Mouse (Mus musculus) retina, postnatal 1 day (tissue): ENCODE data around the gene Lexm.

ENCODE experiments used
- DNase-seq: peaks from one replicate; pipeline ENCODE4 v3.0.0-alpha.2; 2012

Gene Lexm

GRCm38 (mm10) chr4:106581176-106581864 is 35.7 kb downstream of the Lexm start:
- DNase-seq = no peak

- DNase-seq = no peak
Measured at GRCm38 (mm10) chr4:106577511-106577910, 39.5 kb downstream of the Lexm start.

DNA sequence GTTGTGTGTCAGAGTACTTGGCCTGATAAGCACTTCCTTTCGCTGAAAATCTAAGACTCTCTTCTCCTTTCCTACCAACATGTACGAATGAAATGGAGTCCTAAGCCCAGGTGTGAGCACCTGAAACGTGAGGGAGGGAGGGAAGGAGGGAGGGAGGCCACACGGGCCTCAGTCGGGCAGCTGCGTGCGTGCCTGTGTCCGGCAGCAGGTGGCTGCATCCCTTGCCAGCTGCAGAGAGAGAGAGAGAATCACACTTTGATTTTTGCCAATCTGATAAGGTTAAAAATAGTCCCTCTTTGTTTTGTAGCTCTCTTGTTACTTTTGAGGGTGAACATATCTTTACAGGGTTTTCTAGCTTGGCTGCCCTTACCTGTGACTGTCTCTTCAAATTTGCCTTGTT is 42.0 kb downstream of the Lexm start:
- no peak for DNase-seq

DNA sequence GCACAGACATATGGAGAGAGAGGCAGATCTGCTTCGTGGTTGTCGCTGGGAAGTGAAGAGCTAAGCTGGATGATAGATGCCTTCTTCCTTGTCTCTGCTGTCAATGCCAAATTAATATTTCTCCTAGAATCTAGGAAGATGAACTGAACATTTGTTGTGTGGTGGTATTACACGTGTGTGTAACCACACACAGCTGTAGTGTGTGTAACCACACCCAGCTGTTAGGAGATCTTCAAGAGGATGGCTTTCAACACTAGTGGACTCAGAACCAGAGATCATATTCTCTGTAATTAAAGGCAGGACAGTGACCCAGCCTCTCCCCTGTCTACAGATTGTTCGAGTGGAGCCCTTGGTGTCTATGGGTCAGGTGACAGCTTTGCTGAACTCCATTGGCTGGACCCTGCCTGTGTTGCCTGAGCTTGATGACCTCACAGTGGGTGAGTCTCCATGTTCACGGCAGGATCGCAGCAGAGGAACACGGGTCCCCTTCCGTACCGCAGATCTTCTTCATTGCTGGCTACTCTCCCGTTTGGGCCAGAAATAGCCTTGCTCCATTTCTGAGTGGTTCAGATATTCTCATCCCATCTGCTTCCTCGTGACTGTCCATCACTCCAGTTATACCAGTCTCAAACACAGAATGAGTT is 45.8 kb downstream of the Lexm start:
- DNase-seq = no peak

DNA sequence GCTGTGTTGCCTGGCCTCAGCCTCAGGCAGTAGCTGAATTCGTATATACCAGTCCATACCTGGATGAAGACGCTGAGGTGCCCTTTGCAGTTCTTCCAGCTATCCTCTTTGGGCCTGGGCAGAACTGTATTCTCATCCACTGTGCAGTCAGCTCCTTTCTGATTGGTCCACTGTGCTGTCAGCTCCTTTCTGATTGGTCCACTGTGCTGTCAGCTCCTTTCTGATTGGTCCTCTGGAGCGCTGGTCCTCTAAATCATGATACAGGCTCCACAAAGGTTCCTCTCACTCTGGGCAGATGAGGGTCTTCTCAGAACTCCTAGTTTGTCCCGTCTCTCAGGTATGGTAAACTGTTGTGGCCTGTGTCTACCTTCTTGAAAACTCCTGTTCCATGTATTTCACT is 47.4 kb downstream of the Lexm start:
- peak; percentile 35 for DNase-seq

- no peak for DNase-seq
Measured at GRCm38 (mm10) chr4:106564161-106564560, 52.9 kb downstream of the Lexm start.

GRCm38 (mm10) chr4:106562837-106563790 is 53.9 kb downstream of the Lexm start:
- peak; percentile 52 for DNase-seq

DNA sequence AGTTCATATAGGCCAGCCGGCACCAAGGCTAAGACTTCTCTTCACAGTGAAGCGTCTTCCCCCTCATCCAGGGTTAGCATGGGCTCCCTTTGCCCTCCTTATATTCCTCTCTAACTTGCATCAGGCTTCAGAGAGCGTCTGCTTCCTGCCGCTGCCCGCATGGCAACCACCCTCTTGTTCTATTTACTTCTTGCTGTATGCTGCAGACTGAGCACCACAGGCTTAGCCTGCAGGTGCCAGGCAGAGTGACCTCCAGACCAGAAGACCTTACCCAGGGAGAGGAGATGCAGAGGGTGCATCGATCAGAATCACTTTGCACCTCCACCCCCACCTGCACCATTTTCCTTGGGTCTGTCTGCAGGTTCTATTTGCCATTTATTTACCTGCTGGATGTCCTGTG is 55.0 kb downstream of the Lexm start:
- peak; percentile 13 for DNase-seq

DNA sequence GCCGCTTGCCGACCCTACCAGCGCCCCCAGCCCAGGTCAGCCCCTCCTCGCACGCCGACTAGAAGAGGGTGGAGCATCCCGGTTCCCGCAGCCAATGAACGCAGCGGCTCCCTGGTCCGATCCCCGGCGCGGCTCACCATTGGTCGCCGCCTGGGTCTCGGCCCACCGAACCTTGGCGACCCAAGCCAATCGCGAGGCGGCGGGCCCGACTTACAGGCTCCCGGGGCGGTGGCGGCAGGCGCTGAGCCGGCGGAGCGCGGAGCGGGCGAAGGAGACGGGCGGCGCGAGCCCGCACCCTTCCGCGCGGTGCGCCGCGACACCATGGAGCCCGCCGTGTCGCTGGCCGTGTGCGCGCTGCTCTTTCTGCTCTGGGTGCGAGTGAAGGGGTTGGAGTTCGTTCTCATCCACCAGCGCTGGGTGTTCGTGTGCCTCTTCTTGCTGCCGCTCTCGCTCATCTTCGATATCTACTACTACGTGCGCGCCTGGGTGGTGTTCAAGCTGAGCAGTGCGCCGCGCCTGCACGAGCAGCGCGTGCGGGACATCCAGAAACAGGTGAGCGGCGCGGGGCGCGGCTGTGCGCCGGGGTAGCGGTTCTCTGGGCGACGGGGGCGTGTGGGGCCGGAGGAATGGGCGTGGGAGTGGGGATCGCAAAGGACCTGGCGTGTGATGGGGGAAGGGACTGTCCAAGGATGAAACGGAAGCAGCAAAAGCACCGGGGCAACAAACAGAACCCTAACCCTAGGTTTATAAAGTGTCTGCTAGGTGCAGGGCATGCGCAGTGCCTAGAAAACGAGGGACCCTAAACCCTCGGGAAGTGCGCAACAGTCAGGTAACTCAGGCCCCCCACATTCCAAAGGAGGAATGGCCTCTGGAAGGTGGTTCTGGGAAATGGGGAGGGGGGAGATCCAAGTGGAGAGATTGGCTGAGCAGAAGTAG is 55.9 kb downstream of the Lexm start, which contains the start of gene Dhcr24:
TSS of gene Dhcr24 (plus strand) at position 193 of the 936 bp plus-strand sequence.
- peak; percentile 97 for DNase-seq

DNA sequence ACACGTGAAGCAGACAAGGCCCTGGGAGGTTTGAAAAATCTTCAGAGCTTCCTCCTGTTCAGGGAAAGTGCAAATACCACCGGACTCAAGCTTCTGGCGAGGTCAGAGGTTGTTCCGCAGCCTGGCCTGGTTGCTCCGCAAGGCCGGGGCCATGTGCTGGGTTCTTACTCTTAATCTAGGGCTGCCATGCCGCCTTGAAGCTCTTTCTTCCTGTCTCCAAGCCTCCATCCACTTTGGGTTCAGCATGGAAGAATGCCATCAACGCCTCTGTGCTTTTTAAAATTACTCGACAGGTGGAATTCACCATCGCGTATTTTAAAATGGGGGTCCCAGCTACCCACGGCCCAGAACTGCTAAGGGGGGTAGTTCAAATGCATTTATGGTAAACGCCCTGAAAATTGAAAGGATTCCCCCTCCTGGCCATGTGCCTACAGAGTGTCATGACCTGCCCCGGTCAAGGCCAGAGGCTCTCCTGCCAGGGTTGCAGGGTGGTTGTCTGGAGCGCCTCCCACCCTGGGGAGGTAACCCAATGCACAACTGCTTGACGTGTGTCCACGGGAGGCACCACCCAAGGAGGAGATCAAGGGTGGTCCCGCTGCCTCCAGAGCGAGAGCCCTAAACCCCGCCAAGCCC is 56.7 kb downstream of the Lexm start:
- DNase-seq = no peak

- DNase-seq = no peak
Measured at GRCm38 (mm10) chr4:106559343-106560212, 57.5 kb downstream of the Lexm start.

- no peak for DNase-seq
Measured at GRCm38 (mm10) chr4:106557978-106558377, 59.1 kb downstream of the Lexm start.

GRCm38 (mm10) chr4:106557262-106557661 is 59.8 kb downstream of the Lexm start:
- no peak for DNase-seq

GRCm38 (mm10) chr4:106550516-106551166 is 66.4 kb downstream of the Lexm start:
- no peak for DNase-seq

DNA sequence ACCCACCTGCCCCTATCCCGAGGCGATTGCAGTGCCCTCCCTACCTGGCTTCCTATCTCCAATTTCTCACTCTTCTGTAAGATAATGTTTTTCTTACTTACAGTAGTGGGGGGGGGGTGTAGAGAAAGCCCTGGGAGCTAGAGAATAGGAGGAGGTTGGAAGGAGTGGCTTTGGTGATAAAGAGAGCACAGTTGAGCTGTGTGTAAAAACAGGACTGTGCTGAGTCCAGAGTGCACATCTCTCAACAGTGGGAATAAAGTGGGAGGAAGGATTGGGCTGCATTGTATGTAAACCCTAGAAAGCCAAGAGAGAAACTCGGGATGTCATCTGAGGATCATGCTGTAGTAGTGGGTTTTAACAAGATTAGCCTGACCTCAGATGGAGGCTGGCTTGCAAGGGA is 68.9 kb downstream of the Lexm start:
- DNase-seq = no peak

DNA sequence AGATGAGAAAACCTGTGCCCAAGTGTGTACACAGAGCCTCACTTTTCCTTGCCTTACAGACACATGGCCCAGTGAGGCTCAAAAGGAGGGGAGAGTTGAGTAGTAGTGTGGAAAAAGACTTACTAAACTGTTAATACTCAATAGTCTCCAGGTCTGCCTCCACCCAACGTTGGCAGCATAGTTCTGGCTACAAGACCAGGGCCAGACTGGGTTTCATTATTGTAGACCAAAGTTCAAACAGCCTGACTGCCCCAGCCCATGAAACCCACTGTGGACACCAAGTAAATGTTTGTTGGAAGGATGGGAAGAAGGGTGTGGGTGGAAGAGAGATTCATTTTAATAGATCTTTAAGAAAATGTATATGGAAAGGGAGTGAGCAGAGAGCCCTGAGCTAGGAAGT is 70.1 kb downstream of the Lexm start:
- no peak for DNase-seq

GRCm38 (mm10) chr4:106545817-106546373 is 71.1 kb downstream of the Lexm start:
- no peak for DNase-seq

DNA sequence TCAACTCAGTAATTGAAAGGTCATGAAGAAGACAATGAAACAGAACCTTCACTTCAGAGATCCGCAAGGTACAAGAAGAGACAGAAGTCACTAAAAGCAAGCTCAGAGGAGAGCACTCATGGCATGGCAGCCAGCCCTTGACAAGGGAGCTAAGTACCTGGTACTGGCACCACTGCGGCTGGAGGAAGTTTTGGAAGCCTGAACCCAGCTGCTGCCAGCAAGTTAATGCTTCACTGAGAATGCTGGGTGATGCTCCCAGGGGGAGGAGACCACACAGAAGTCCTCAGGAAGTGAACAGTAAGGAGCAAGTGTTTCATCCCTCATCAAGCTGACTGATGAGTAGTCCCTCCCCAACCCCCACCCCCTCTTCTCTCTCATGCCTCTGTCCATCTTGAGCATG is 74.8 kb downstream of the Lexm start:
- no peak for DNase-seq

- no peak for DNase-seq
Measured at GRCm38 (mm10) chr4:106541491-106541890, 75.5 kb downstream of the Lexm start.
